Mouse (Mus musculus) ES-Bruce4 (cell line): Measurements from ENCODE around the gene Lrrc15.

Experiments used
- CTCF ChIP-seq: IDR thresholded peaks from one replicate; pipeline ENCODE4 v1.8.1; 2011; ENCODE audit warnings: low read depth, low read length
- EP300 ChIP-seq: IDR thresholded peaks from 2 replicates; pipeline ENCODE4 v1.6.1; 2011; ENCODE audit warnings: low read depth, low read length; ENCODE audit not compliant: insufficient read depth

- no peak for TF ChIP-seq CTCF
- no peak for TF ChIP-seq EP300
Observed at GRCm38 (mm10) chr16:30263156-30263555, 19.9 kb downstream of the Lrrc15 start.
